Mouse (Mus musculus) T-helper 2 cell (primary cell): ENCODE results near the gene Me3.

Experiments
- in situ Hi-C: fragments of 300-600 bp; cut with MboI, MseI; formaldehyde crosslinking; loops from one replicate; pipeline ENCODE4 v1.15.1; 2025; ENCODE audit warnings: high pct_unique_total_duplicates

Gene Me3

GRCm38 (mm10) chr7:89829201-89829600 lies 197.0 kb downstream of the Me3 start:
- in situ Hi-C loops = no loop called here

- in situ Hi-C loops = no loop called here
Observed at GRCm38 (mm10) chr7:89833521-89833920, 201.3 kb downstream of the Me3 start.

- in situ Hi-C loops = no loop called here
Observed at GRCm38 (mm10) chr7:89835566-89835965, 203.4 kb downstream of the Me3 start.

- in situ Hi-C loops = no loop called here
Observed at GRCm38 (mm10) chr7:89836676-89837075, 204.5 kb downstream of the Me3 start.

- in situ Hi-C loops = no loop called here
Observed at GRCm38 (mm10) chr7:89837841-89838240, 205.6 kb downstream of the Me3 start.

GRCm38 (mm10) chr7:89839721-89840120 lies 207.5 kb downstream of the Me3 start:
- in situ Hi-C loops = loop anchor here (5.0 to 10.0 kb wide), 2 partner anchors 362 to 1285 kb away; no protein-coding TSS in a partner anchor

- in situ Hi-C loops = loop anchor here (5.0 to 10.0 kb wide), 2 partner anchors 365 to 1283 kb away; no protein-coding TSS in a partner anchor
Observed at GRCm38 (mm10) chr7:89841670-89842403, 209.6 kb downstream of the Me3 start.

- in situ Hi-C loops = loop anchor here (5.0 to 10.0 kb wide), 2 partner anchors 365 to 1282 kb away; no protein-coding TSS in a partner anchor
Observed at GRCm38 (mm10) chr7:89842404-89842715, 210.2 kb downstream of the Me3 start.

- in situ Hi-C loops = loop anchor here (5.0 to 10.0 kb wide), 2 partner anchors 366 to 1282 kb away; no protein-coding TSS in a partner anchor
Observed at GRCm38 (mm10) chr7:89843121-89843520, 210.9 kb downstream of the Me3 start.

- in situ Hi-C loops = loop anchor here (5.0 to 10.0 kb wide), 2 partner anchors 366 to 1281 kb away; no protein-coding TSS in a partner anchor
Observed at GRCm38 (mm10) chr7:89843533-89843932, 211.3 kb downstream of the Me3 start.

- in situ Hi-C loops = loop anchor here (5.0 to 10.0 kb wide), 2 partner anchors 348 to 1279 kb away; no protein-coding TSS in a partner anchor
Observed at GRCm38 (mm10) chr7:89845669-89846068, 213.5 kb downstream of the Me3 start.

- in situ Hi-C loops = loop anchor here (10.0 kb wide), 1 partner anchor 216 kb away; the partner anchor contains the start of gene Me3
Observed at GRCm38 (mm10) chr7:89850510-89850909, 218.3 kb downstream of the Me3 start.

GRCm38 (mm10) chr7:89852158-89853095 lies 220.2 kb downstream of the Me3 start:
- in situ Hi-C loops = loop anchor here (10.0 kb wide), 1 partner anchor 218 kb away; the partner anchor contains the start of gene Me3

- in situ Hi-C loops = loop anchor here (10.0 kb wide), 1 partner anchor 218 kb away; the partner anchor contains the start of gene Me3
Observed at GRCm38 (mm10) chr7:89853131-89853530, 220.9 kb downstream of the Me3 start.

GRCm38 (mm10) chr7:89855196-89855595 lies 223.0 kb downstream of the Me3 start:
- in situ Hi-C loops = loop anchor here (10.0 kb wide), 1 partner anchor 220 kb away; the partner anchor contains the start of gene Me3

GRCm38 (mm10) chr7:89856440-89857217 lies 224.4 kb downstream of the Me3 start:
- in situ Hi-C loops = loop anchor here (10.0 kb wide), 1 partner anchor 222 kb away; the partner anchor contains the start of gene Me3

- in situ Hi-C loops = no loop called here
Observed at GRCm38 (mm10) chr7:89864769-89865168, 232.6 kb downstream of the Me3 start.

- in situ Hi-C loops = no loop called here
Observed at GRCm38 (mm10) chr7:89867221-89867620, 235.0 kb downstream of the Me3 start.

- in situ Hi-C loops = no loop called here
Observed at GRCm38 (mm10) chr7:89879686-89880085, 247.5 kb downstream of the Me3 start.

- in situ Hi-C loops = no loop called here
Observed at GRCm38 (mm10) chr7:89884551-89884950, 252.4 kb downstream of the Me3 start.

GRCm38 (mm10) chr7:89891412-89891811 lies 259.2 kb downstream of the Me3 start:
- in situ Hi-C loops = no loop called here
